Mouse (Mus musculus): ENCODE measurements at regions not wholly inside any gene's neighbourhood (a gene's known extent, or its start where the extent isn't known, plus 50 kb on each side); places are given as distances from the start of the nearest gene placed in this dataset.

- intact Hi-C loops (cut with DNase I) = no loop called here
- DNase-seq = no peak
Observed at GRCm38 (mm10) chr6:66478326-66478964, 56.7 kb upstream of the Mad2l1 start.

DNA sequence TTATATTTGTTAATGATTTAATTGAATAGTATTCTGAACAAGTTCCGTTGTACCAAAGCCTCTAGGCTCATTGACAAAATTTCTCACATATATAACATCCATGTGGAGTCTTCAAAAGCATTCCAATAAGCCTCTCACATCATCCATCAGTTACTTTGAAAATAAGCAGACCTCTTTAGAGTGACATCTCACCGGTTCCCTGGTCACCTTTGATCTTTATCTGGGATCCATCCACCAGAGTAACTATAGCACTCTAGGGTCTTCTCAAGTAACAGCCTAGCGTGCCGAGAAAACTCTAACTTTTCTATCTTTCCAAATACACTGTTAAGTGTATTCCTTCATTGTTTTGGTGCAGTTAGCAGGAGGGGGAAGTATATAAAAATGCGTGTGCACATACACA, 55.6 kb upstream of the Mad2l1 start:
- no peak for DNase-seq
- intact Hi-C loops (cut with DNase I) = no loop called here

DNA sequence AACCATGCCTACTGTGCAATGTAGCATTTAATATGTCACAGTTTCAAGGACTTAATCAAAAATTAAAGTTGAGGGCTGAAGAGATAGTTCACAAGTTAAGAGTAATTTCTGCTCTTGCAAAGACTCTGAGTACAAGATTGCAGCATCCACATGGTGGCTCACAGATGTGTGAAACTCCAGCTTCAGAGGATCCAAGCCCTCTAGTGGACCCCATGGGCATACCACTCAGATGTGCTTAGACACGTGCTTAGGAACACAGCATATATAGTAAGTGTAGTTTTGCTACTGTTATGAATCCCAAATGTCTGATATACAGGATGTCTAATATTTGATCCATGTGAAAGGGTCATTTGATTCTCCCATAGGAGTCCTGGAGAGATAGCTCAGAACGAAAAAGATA, 55.0 kb upstream of the Mad2l1 start:
- DNase-seq = no peak
- intact Hi-C loops (cut with DNase I) = no loop called here

- intact Hi-C loops (cut with DNase I) = no loop called here
- no peak for DNase-seq
Observed at GRCm38 (mm10) chr6:66482797-66483196, 52.4 kb upstream of the Mad2l1 start.
